Mouse (Mus musculus): Measurements from ENCODE around the gene Tbx2. TPM values are rescaled to one million over a fixed set of nuclear protein-coding genes. Genes with fewer than 3 reads are reported as not detected.

Tbx2 gene
- total RNA-seq, 2 experiments from 2014 or later = 3.0 to 3.9 TPM

- no peak for DNase-seq (ENCODE audit: low spot score in 2 of 2)
Measured at GRCm38 (mm10) chr11:85886429-85886785, 54.1 kb downstream of the Tbx2 start.

- DNase-seq (ENCODE audit: low spot score in 2 of 2) = no peak
Measured at GRCm38 (mm10) chr11:85887273-85887672, 54.9 kb downstream of the Tbx2 start.

- DNase-seq (ENCODE audit: low spot score in 2 of 2) = no peak
Measured at GRCm38 (mm10) chr11:85887801-85888450, 55.6 kb downstream of the Tbx2 start.

- no peak for DNase-seq (ENCODE audit: low spot score in 2 of 2)
Measured at GRCm38 (mm10) chr11:85888451-85888961, 56.2 kb downstream of the Tbx2 start.

- DNase-seq (ENCODE audit: low spot score in 2 of 2) = no peak
Measured at GRCm38 (mm10) chr11:85889056-85889729, 56.8 kb downstream of the Tbx2 start.

- DNase-seq (ENCODE audit: low spot score in 2 of 2) = no peak
Measured at GRCm38 (mm10) chr11:85889730-85890562, 57.6 kb downstream of the Tbx2 start.

- DNase-seq (ENCODE audit: low spot score in 2 of 2) = peak in 1 of 2 experiments; percentile 26
Measured at GRCm38 (mm10) chr11:85890563-85890845, 58.2 kb downstream of the Tbx2 start.

- no peak for DNase-seq (ENCODE audit: low spot score in 2 of 2)
Measured at GRCm38 (mm10) chr11:85891010-85891691, 58.8 kb downstream of the Tbx2 start.

Other genes with a start within 250 kb of the Tbx2 start
- not detected for gene Gm11444, start 17.8 kb downstream of the Tbx2 start, total RNA-seq (2021)
- gene Tbx4, start 53.9 kb downstream of the Tbx2 start, total RNA-seq (2021) = under 1 TPM; 0.54 to 0.69 TPM

Data from layer of hippocampus, postnatal 10 days (tissue).